Mouse (Mus musculus) MEL (cell line): ENCODE data around the gene Ccdc170.

ENCODE experiments used
- BHLHE40 ChIP-seq: IDR thresholded peaks from 2 replicates; pipeline ENCODE4 v1.6.1; 2012; ENCODE audit warnings: low read depth, mild to moderate bottlenecking, inconsistent platforms, low read length, improper control_type of control experiment, borderline replicate concordance
- CTCF ChIP-seq, 3 experiments: IDR thresholded peaks in 2 of 3; conservative IDR thresholded peaks in 1 of 3; 2 replicates each; pipeline ENCODE4 v1.5.1; 2011 to 2012; ENCODE audit warnings: low read length in 3 of 3, low read depth in 2 of 3, mild to moderate bottlenecking in 2 of 3, improper control_type of control experiment in 1 of 3, inconsistent platforms in 1 of 3, mixed read lengths in 1 of 3, moderate library complexity in 1 of 3; ENCODE audit not compliant: control insufficient read depth in 1 of 3, insufficient read depth in 1 of 3, poor library complexity in 1 of 3, severe bottlenecking in 1 of 3
- NRF1 ChIP-seq: IDR thresholded peaks from 2 replicates; pipeline ENCODE4 v1.6.1; 2014; ENCODE audit warnings: low read depth, mild to moderate bottlenecking, inconsistent platforms, low read length, improper control_type of control experiment, moderate library complexity; ENCODE audit not compliant: poor library complexity, insufficient read depth, severe bottlenecking
- RCOR1 ChIP-seq: IDR thresholded peaks from 2 replicates; pipeline ENCODE4 v1.6.1; 2012; ENCODE audit warnings: low read depth, mild to moderate bottlenecking, inconsistent platforms, low read length, improper control_type of control experiment

GRCm38 (mm10) chr10:4512725-4513124, 30.4 kb downstream of the Ccdc170 start:
- TF ChIP-seq BHLHE40: no peak
- TF ChIP-seq CTCF (IDR thresholded peaks at IDR 0.05 in 2 of 3, conservative IDR thresholded peaks at IDR 0.05 in 1 of 3; ENCODE audit: control insufficient read depth in 1 of 3, insufficient read depth in 1 of 3, low read depth in 2 of 3, low read length in 3 of 3, poor library complexity in 1 of 3, severe bottlenecking in 1 of 3): no peak
- TF ChIP-seq RCOR1: no peak
- TF ChIP-seq NRF1: no peak
